Mouse (Mus musculus): ENCODE data around the gene 4930544D05Rik.
A peak's percentile ranks its signal among the peaks of the same experiment; 100 is the strongest.

Gene 4930544D05Rik

GRCm38 (mm10) chr11:70656964-70657363 is 41.3 kb downstream of the 4930544D05Rik start, which contains the start of gene Eno3:
TSS of gene Eno3 (plus strand) at chr11:70657202.
- peak; percentile 50 for DNase-seq

DNA sequence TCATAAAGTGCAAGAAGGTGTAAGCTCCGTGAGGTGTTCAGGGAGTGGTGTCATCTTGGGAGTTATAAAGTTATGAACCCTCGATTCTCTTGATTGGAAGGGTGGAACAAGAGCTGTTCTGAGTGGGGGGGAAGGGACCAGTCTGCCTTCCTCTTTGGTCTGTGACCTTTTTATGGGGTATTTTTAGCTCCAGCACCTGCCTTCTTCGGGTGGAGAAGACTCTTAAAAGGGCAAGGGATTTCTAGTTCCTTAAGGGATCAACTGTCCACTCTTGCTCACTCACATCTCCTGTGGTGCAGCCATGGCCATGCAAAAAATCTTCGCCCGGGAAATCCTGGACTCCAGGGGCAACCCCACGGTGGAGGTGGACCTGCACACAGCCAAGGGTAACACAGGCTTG is 41.9 kb downstream of the 4930544D05Rik start:
- DNase-seq: no peak

DNA sequence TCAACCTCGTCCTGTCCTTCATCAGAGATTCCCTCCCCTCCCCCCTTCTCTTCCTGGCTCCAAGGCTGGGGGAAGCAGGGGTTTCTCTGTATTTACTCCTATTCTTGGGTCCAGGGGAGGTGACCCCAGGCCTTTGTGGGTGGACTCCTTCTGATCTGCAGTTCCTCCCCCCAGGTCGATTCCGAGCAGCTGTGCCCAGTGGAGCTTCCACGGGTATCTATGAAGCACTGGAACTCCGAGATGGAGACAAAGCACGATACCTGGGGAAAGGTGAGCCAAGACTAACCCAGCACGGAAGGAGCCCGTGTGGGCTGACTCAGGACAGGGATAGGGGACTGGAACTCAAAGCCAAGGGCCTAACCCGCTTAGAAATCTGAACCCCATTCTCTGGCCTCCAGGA is 42.3 kb downstream of the 4930544D05Rik start:
- DNase-seq: no peak

DNA sequence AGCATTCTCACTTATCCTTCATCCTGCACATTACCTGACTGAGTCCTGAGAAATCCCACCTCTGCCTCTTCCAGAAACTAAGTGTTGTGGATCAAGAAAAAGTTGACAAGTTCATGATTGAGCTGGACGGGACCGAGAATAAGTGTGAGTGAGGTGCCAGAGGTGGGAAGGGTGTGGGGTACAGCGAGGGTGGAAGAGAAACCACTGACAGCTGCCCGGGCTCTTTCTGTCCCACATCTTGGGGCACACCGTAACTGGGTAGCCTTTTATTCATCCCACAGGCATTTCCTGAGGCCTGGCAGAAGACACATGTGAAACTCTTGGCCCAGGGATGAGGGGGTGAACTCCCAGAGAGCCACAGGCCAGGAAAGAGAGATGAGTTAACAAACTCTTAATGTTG is 42.9 kb downstream of the 4930544D05Rik start:
- no peak for DNase-seq

DNA sequence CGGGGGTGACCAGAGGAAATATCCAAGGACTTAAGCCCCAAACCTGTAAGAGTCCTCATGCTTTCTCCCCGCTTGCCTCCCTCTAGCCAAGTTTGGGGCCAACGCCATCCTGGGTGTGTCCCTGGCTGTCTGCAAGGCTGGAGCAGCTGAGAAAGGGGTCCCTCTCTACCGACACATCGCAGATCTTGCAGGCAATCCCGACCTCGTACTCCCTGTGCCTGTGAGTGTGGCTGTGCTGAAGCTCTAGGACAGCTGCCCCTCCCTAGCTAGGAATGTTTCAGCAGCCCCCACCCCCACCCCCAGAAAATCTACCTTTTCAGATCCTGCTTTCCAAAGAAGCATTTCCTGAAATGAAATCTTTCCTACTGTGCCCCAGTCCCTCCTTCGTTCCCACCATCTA is 43.3 kb downstream of the 4930544D05Rik start:
- no peak for DNase-seq

DNA sequence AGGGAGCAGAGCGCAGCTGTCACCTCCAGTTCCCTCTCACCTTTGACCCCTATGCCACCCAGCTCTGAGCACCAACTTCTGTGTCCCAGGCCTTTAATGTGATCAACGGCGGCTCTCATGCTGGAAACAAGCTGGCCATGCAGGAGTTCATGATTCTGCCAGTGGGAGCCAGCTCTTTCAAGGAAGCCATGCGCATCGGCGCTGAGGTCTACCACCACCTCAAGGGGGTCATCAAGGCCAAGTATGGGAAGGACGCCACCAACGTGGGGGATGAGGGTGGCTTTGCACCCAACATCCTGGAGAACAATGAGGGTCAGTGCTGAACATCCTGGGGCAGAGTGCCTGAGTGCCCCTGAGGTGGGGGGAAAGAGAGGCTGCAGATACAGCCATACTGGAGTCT is 44.9 kb downstream of the 4930544D05Rik start:
- DNase-seq: no peak

DNA sequence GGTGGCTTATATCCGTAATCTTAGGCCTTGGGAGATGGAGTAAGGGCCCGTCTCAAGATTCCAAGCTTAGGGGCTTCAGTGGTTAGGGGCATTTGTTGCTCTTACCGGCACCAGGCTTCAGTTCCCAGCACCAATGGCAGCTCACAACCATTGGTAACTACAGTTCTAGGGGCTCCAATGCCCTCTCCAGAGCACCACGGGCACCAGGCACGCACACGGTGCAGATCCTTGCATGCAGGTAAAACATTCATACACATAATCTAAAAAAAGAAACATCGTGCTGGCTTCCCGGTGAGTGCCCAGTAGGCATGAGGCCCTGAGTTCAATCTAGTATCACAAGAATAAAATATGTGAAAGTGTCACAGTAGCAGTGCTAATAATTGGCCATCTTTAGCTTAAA is 47.5 kb downstream of the 4930544D05Rik start:
- no peak for DNase-seq

DNA sequence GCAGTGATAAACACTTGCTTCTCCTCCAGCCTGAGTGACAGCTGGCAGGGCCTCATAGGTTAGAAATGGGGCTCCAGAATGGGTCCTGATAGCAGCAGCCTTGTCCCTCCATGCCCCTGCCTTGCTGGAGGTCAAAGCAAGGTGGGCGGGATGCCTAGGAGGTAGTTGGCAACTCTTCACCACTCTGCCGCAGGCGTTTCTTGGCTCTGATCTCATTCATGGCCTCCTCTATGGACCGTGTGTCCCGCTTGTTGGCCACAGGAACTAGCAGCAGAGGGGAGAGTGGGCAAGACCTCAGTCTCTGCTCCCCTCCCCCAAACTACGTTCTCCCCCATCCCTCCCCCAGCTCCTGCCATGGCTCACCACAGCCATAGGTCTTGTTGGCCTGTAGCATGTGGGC is 48.3 kb downstream of the 4930544D05Rik start:
- no peak for DNase-seq

GRCm38 (mm10) chr11:70664741-70665140 is 49.1 kb downstream of the 4930544D05Rik start:
- no peak for DNase-seq

Data from kidney, postnatal 10 days (tissue).